Mouse (Mus musculus): Measurements from ENCODE around the gene Pcsk4. TPM values are rescaled to one million over a fixed set of nuclear protein-coding genes. Genes with fewer than 3 reads are reported as not detected.
A peak's percentile ranks its signal among the peaks of the same experiment; 100 is the strongest.

Pcsk4 gene
- total RNA-seq, 2 experiments from 2014 or later, result 0.75 to 1.5 TPM

- DNase-seq, result no peak
Observed at GRCm38 (mm10) chr10:80297526-80298133, 31.7 kb downstream of the Pcsk4 start.

DNA sequence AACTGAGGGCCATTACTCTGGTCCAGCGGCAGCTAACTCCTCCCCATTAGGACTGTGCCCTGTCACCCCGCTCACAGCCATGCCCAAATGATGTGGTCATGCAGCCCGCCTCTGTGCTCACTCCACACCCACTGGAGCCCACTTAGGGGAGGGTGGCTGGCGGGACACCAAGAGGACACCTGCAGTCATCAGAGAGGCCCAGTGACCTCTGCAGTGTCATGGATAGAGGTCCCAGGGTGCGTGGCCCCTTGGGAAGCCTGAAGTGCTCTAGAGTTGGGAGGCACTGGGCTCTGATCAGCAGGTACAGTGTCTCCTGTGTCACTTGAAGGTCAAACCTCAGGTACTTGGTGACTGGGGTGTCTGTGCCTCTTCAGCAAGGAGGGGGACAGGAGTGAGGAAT is 32.5 kb downstream of the Pcsk4 start:
- no peak for DNase-seq

GRCm38 (mm10) chr10:80295618-80296425 is 33.5 kb downstream of the Pcsk4 start, which contains the start of gene Apc2:
Apc2 (plus strand) TSS chr10:80295977.
- DNase-seq, result peak; percentile 71

DNA sequence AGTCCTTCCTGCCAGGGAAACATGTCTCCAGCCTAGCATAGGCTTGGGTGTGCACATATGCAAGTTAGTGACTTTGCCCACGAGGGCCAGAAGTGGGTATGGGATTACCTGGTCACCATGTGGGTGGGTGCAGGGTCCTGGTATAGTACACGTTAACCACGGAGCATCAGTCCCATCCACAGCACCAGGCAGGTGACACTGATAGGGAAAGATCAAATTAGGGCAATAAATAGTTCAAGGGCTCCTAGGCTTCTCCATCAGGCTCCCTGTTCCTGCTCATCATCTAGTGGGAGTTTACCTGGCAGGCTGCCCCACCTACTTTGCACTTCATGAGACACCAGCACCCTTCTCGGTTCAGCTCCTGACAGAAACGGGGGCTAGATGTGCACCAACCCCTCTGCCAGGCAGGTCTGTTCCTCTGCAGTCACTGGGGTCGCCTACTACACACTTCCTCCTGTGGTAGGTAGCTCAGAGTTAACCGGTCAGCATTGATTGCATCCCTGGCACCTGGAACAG is 34.5 kb downstream of the Pcsk4 start:
- DNase-seq, result no peak

DNA sequence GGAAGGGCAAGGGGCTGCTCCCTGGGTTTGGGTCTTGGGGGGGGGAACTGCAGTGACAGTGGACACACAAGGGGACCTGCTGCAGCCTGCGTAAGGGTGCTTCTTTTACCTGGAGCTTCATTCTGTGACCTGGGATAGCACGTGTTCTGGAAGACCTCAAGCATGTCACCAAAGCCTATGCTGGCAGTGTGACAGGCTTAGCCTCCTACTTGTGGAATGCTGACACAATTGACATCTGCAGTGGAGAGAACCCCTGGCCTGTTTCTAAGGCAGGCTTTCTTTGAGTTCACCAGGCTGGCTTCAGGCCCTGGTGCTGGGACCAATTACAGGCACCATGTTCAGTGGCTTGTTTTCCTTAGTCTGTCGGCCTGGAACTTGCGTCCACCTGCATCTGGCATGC is 35.0 kb downstream of the Pcsk4 start:
- no peak for DNase-seq

DNA sequence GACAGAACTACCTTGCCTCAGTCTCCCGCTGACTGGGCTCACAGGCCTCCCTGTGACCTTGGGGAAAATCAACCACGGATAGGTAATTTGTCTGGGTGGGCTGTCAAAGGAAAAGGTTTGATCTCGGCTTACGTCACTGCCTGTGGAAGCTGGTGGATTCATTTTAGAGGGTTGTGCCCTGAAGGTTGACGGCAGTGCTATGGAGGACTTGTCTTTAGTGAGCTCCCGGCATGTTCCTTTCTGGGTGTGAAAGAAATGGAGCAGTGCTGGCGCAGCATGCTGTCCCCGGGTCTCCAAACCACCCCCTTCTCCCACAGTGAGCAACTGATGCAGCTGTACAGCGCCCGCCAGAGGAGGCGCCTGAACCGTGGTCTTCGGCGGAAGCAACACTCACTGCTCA is 36.0 kb downstream of the Pcsk4 start:
- no peak for DNase-seq

GRCm38 (mm10) chr10:80292251-80293146 is 36.8 kb downstream of the Pcsk4 start, which contains the start of gene Rps15:
Rps15 (plus strand) TSS chr10:80292453.
- DNase-seq, result peak; percentile 95

GRCm38 (mm10) chr10:80288657-80289056 is 40.6 kb downstream of the Pcsk4 start:
- DNase-seq, result no peak

GRCm38 (mm10) chr10:80288097-80288496 is 41.2 kb downstream of the Pcsk4 start:
- no peak for DNase-seq

- no peak for DNase-seq
Observed at GRCm38 (mm10) chr10:80285222-80286070, 43.9 kb downstream of the Pcsk4 start.

DNA sequence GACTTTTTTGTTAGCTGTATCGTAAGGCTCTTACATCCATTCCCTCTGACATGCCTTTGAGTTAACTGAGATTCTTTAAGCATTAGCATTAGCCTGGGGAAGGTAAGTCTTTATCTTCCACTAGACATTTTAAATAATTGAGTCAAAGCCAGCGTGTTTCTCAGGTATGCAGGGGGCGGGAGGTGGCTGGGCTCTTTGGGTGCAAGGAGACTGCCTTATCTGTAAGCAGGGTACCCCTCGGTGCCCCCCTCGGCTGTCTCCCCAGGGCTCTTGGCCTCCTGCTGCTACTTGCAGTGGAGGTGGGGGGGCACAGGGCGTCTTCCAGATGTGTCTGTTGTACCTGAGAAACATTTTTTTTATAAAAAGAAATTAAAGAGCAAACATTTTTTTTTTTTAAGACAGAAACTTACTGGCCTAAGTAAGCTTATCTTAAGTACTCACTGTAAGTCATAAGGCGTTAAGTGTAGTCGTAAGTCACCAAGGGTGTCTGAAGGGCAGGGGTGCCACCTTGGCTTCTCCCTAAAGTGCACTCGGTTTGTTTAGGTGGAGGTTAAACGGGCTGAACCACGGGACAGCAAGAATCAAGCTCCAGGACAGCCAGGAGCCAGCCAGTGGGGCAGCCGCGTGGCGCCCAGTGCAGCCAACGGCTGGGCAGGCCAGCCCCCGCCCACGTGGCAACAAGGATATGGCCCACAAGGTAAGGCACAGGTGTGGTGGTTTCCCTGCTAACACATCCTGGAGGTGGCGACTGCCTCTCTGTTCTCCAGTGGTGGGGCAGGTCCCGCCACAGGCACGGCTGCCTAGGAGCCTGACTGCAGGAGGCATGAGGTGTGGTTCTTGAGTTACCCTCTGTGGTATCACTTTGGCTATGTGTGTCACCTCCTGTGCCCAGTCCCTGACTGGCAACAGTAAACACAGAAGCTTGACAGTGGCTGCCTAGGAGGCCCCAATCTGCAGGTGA is 46.5 kb downstream of the Pcsk4 start:
- no peak for DNase-seq

DNA sequence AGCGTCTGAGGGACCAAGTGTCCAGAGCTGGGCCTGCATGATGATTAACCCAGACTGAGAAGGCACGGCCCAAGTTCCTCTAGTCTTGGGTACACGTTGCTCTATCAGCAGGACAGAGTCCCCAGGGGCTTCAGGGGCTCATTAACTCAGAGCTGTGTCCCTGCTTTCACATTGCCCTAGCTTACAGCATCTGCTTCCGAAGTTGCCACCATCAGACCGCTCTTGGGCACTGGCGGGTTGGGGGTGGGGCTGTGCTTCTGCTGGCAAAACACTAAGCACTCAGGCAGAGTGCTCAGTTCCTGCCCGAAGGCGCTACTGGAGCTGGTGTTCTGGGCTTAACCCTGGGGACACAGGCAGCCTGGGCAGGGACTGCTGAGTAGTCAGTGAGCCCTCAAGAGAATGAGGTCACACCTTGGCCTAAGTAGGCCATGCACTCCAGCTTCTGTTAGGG is 47.4 kb downstream of the Pcsk4 start:
- no peak for DNase-seq

DNA sequence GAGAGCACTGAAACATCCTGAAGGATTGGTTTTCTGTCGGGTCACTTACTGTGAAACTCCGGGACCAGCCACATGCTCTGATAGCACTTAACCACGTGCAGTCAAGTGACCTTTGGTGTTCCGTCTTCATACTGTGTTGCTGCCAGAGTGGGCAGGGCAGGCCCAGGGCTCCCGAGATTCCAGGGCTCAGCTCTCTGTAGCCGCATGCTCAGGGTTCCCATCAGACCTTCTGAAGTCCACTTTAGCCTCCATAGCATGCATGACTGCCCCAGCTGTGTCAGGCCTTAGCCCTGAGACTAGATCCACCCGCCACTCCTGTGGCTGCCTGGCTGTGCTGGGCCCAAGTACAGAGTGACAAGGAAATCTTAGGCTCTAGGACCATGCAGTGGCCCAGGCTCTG is 48.0 kb downstream of the Pcsk4 start:
- DNase-seq, result no peak

DNA sequence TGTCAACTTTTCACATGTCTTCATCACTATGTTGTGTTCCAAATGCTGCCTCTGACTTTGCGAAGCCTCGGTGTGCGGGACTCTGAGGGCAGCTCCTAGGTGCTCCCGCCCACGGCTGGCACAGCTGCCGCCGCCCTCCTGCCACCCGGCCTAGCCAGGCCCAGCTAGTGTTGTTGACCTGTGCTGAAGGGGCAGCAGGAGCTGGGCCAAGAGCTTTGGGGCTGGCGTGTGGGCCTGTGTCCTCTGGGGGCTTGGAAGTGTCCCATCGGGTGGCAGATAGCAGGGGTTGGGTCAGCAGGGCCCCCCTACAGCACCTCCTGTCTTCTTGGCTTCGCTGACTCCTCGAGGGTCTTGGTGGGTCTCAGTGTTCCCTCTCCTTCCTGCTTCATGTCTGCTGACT is 50.0 kb downstream of the Pcsk4 start:
- DNase-seq, result no peak

GRCm38 (mm10) chr10:80278390-80278789 is 50.9 kb downstream of the Pcsk4 start:
- DNase-seq, result no peak

- no peak for DNase-seq
Observed at GRCm38 (mm10) chr10:80276238-80276637, 53.1 kb downstream of the Pcsk4 start.

GRCm38 (mm10) chr10:80273847-80274246 is 55.5 kb downstream of the Pcsk4 start:
- DNase-seq, result no peak

GRCm38 (mm10) chr10:80271870-80272585 is 57.3 kb downstream of the Pcsk4 start:
- no peak for DNase-seq
